Mouse (Mus musculus): Measurements from ENCODE around the gene Phex.

Phex gene

GRCm38 (mm10) chrX:157307411-157307810 is 107.7 kb downstream of the Phex start:
- DNase-seq (ENCODE audit: low spot score in 2 of 2) = no peak

GRCm38 (mm10) chrX:157306796-157307405 is 108.2 kb downstream of the Phex start:
- no peak for DNase-seq (ENCODE audit: low spot score in 2 of 2)

- no peak for DNase-seq (ENCODE audit: low spot score in 2 of 2)
Observed at GRCm38 (mm10) chrX:157305852-157306232, 109.3 kb downstream of the Phex start.

GRCm38 (mm10) chrX:157305193-157305851 is 109.8 kb downstream of the Phex start:
- no peak for DNase-seq (ENCODE audit: low spot score in 2 of 2)

- no peak for DNase-seq (ENCODE audit: low spot score in 2 of 2)
Observed at GRCm38 (mm10) chrX:157292411-157292810, 122.7 kb downstream of the Phex start.

GRCm38 (mm10) chrX:157276581-157276980 is 138.5 kb downstream of the Phex start:
- DNase-seq (ENCODE audit: low spot score in 2 of 2) = no peak

GRCm38 (mm10) chrX:157273291-157273690 is 141.8 kb downstream of the Phex start:
- no peak for DNase-seq (ENCODE audit: low spot score in 2 of 2)

GRCm38 (mm10) chrX:157271609-157272008 is 143.5 kb downstream of the Phex start:
- no peak for DNase-seq (ENCODE audit: low spot score in 2 of 2)

GRCm38 (mm10) chrX:157269726-157270305 is 145.3 kb downstream of the Phex start:
- no peak for DNase-seq (ENCODE audit: low spot score in 2 of 2)

GRCm38 (mm10) chrX:157268141-157268540 is 147.0 kb downstream of the Phex start:
- no peak for DNase-seq (ENCODE audit: low spot score in 2 of 2)

GRCm38 (mm10) chrX:157202736-157203135 is 212.4 kb downstream of the Phex start:
- no peak for DNase-seq (ENCODE audit: low spot score in 2 of 2)

GRCm38 (mm10) chrX:157184167-157184566 is 230.9 kb downstream of the Phex start:
- DNase-seq (ENCODE audit: low spot score in 2 of 2) = no peak

GRCm38 (mm10) chrX:157180845-157181244 is 234.3 kb downstream of the Phex start:
- no peak for DNase-seq (ENCODE audit: low spot score in 2 of 2)

GRCm38 (mm10) chrX:157164142-157164541 is 251.0 kb downstream of the Phex start:
- DNase-seq (ENCODE audit: low spot score in 2 of 2) = no peak

- no peak for DNase-seq (ENCODE audit: low spot score in 2 of 2)
Observed at GRCm38 (mm10) chrX:157163394-157163793, 251.7 kb downstream of the Phex start.

- DNase-seq (ENCODE audit: low spot score in 2 of 2) = no peak
Observed at GRCm38 (mm10) chrX:157144675-157145074, 270.4 kb downstream of the Phex start.

- DNase-seq (ENCODE audit: low spot score in 2 of 2) = no peak
Observed at GRCm38 (mm10) chrX:157139601-157140000, 275.5 kb downstream of the Phex start.
